Mouse (Mus musculus): ENCODE measurements at regions not wholly inside any gene's neighbourhood (a gene's known extent, or its start where the extent isn't known, plus 50 kb on each side); places are given as distances from the start of the nearest gene placed in this dataset.

- TF ChIP-seq CTCF (IDR thresholded peaks at IDR 0.05; ENCODE audit: insufficient read depth, low read depth, low read length) (no peak), POLR2A (IDR thresholded peaks at IDR 0.05; ENCODE audit: insufficient read depth, low read depth, low read length) (no peak)
Measured at GRCm38 (mm10) chr5:101558279-101558987, 106.4 kb downstream of the Nkx6-1 start.

All from olfactory bulb, adult 2 months (tissue).